Mouse (Mus musculus) midbrain, embryonic 11.5 days (tissue): ENCODE measurements around the gene Smdt1. TPM values are rescaled to one million over a fixed set of nuclear protein-coding genes. Genes with fewer than 3 reads are reported as not detected.
A peak's percentile ranks its signal among the peaks of the same experiment; 100 is the strongest.

Experiments used
- ATAC-seq: fragments of 200-750 bp; cut with Nextera tagmentation; 2 replicates; pipeline ENCODE4 v1.8.0; 2017; ENCODE audit warnings: moderate TSS enrichment, moderate library complexity; ENCODE audit not compliant: low FRiP score
- DNase-seq: peaks from one replicate; pipeline ENCODE4 v3.0.0; 2015; ENCODE audit warnings: low spot score; ENCODE audit errors: missing footprints
- H3K27ac ChIP-seq: fragments of 300-500 bp; sonication (generic); 2 replicates; pipeline ENCODE4 v1.5.1; 2014; ENCODE audit warnings: low read depth, low read length
- H3K27me3 ChIP-seq: fragments of 300-500 bp; sonication (generic); 2 replicates; pipeline ENCODE4 v1.6.1; 2014; ENCODE audit warnings: mild to moderate bottlenecking, low read length, moderate library complexity, mixed read lengths; ENCODE audit not compliant: control insufficient read depth, insufficient read depth
- H3K36me3 ChIP-seq: fragments of 300-500 bp; sonication (generic); 2 replicates; pipeline ENCODE4 v1.6.1; 2014; ENCODE audit warnings: mild to moderate bottlenecking, low read length, moderate library complexity, mixed read lengths; ENCODE audit not compliant: control insufficient read depth, insufficient read depth
- H3K4me1 ChIP-seq: fragments of 300-500 bp; sonication (generic); 2 replicates; pipeline ENCODE4 v1.6.1; 2014; ENCODE audit warnings: low read length; ENCODE audit not compliant: control insufficient read depth, insufficient read depth
- H3K4me2 ChIP-seq: fragments of 300-500 bp; sonication (generic); 2 replicates; pipeline ENCODE4 v1.6.1; 2014; ENCODE audit warnings: mild to moderate bottlenecking, moderate library complexity
- H3K4me3 ChIP-seq: fragments of 300-500 bp; sonication (generic); 2 replicates; pipeline ENCODE4 v1.5.1; 2014; ENCODE audit warnings: low read depth, low read length
- H3K9ac ChIP-seq: fragments of 300-500 bp; sonication (generic); 2 replicates; pipeline ENCODE4 v1.6.1; 2014; ENCODE audit warnings: low read length
- H3K9me3 ChIP-seq: fragments of 300-500 bp; sonication (generic); 2 replicates; pipeline ENCODE4 v1.6.1; 2016; ENCODE audit warnings: low read length; ENCODE audit not compliant: control insufficient read depth
- WGBS: fragments of 180-500 bp; shearing (Covaris S2); extraction: QIAGEN DNeasy Blood & Tissue Kit; methylation state at CpG from one replicate; pipeline ENCODE4 v1.1.7; 2014; 5-methylcytosine and 5-hydroxymethylcytosine counted together
- polyA plus RNA-seq: library from polyadenylated mRNA; unstranded; fragments of >200 nt; fragmentation: Nextera tagmentation; extraction: Ambion mirVana; gene quantifications from 2 replicates; pipeline ENCODE4 v1.2.1, GENCODE M21; 2014

Gene Smdt1
- 253 and 268 TPM in 2 replicates for polyA plus RNA-seq

GRCm38 (mm10) chr15:82338593-82339112, at the start of gene Smdt1, which contains the start of the genes Naga and Pheta2:
TSS of gene Smdt1 (plus strand) at chr15:82338959.
TSS of gene Naga (minus strand) at chr15:82338925.
TSS of gene Pheta2 (plus strand) at chr15:82338942.
- Histone ChIP-seq H3K4me3 (peak within 1 kb of the TSS; percentile 50), H3K4me1 (peaks cover 10% of the 10 kb centered on the region; the same call in 1 of the 2 replicates), H3K4me2 (peak within 1 kb of the TSS; percentile 47), H3K27me3 (peaks cover 16% of the 10 kb centered on the region), H3K36me3 (peaks cover 10% of the 10 kb centered on the region), H3K9ac (peak within 1 kb of the TSS; percentile 70), H3K27ac (no peak within 1 kb of the TSS), H3K9me3 (no peaks in the 10 kb centered on the region)
- DNase-seq, result peak; percentile 100
- ATAC-seq, result peak; percentile 89
- WGBS, result under 1% methylated on average over 41 of the region's 41 CpGs

- DNase-seq (no peak), ATAC-seq (no peak)
- 92% methylated on average over 7 of the region's 7 CpGs for WGBS
- Histone ChIP-seq H3K36me3 (peaks cover 37% of the 10 kb centered on the region), H3K4me1 (peaks cover 22% of the 10 kb centered on the region), H3K9ac (no peak overlapping the region), H3K27me3 (no peaks in the 10 kb centered on the region), H3K9me3 (no peaks in the 10 kb centered on the region), H3K4me3 (no peak overlapping the region), H3K27ac (no peak overlapping the region), H3K4me2 (no peak overlapping the region)
These were observed 48.5 kb upstream of the Smdt1 start for GRCm38 (mm10) chr15:82290252-82290651.

- Histone ChIP-seq H3K9me3 (no peaks in the 10 kb centered on the region), H3K4me2 (peak overlapping the region; percentile 17; the same call in 1 of the 2 replicates), H3K4me1 (peaks cover 22% of the 10 kb centered on the region), H3K9ac (no peak overlapping the region), H3K27me3 (no peaks in the 10 kb centered on the region), H3K4me3 (no peak overlapping the region), H3K36me3 (peaks cover 17% of the 10 kb centered on the region), H3K27ac (peak overlapping the region; percentile 44; the same call in 1 of the 2 replicates)
- ATAC-seq (peak; percentile 62), DNase-seq (no peak)
- 21% methylated on average over 5 of the region's 5 CpGs for WGBS
These were observed 45.9 kb upstream of the Smdt1 start for GRCm38 (mm10) chr15:82292851-82293250.

- Histone ChIP-seq H3K27ac (peak overlapping the region; percentile 44; the same call in 1 of the 2 replicates), H3K4me1 (peaks cover 22% of the 10 kb centered on the region), H3K9ac (no peak overlapping the region), H3K9me3 (no peaks in the 10 kb centered on the region), H3K36me3 (peaks cover 17% of the 10 kb centered on the region), H3K4me2 (peak overlapping the region; percentile 17; the same call in 1 of the 2 replicates), H3K27me3 (no peaks in the 10 kb centered on the region), H3K4me3 (no peak overlapping the region)
- DNase-seq (peak; percentile 94), ATAC-seq (peak; percentile 87)
- WGBS, result 3% methylated on average over 7 of the region's 7 CpGs
These were observed 45.5 kb upstream of the Smdt1 start for GRCm38 (mm10) chr15:82293271-82293711.

- DNase-seq (peak; percentile 87), ATAC-seq (no peak; the same call in 1 of the 2 replicates)
- Histone ChIP-seq H3K9me3 (no peaks in the 10 kb centered on the region), H3K27ac (no peak overlapping the region), H3K4me2 (no peak overlapping the region), H3K9ac (no peak overlapping the region), H3K36me3 (peaks cover 13% of the 10 kb centered on the region), H3K27me3 (no peaks in the 10 kb centered on the region), H3K4me3 (no peak overlapping the region), H3K4me1 (peaks cover 22% of the 10 kb centered on the region)
- 54% methylated on average over 8 of the region's 8 CpGs for WGBS
These were observed 44.7 kb upstream of the Smdt1 start for GRCm38 (mm10) chr15:82294059-82294458.

DNA sequence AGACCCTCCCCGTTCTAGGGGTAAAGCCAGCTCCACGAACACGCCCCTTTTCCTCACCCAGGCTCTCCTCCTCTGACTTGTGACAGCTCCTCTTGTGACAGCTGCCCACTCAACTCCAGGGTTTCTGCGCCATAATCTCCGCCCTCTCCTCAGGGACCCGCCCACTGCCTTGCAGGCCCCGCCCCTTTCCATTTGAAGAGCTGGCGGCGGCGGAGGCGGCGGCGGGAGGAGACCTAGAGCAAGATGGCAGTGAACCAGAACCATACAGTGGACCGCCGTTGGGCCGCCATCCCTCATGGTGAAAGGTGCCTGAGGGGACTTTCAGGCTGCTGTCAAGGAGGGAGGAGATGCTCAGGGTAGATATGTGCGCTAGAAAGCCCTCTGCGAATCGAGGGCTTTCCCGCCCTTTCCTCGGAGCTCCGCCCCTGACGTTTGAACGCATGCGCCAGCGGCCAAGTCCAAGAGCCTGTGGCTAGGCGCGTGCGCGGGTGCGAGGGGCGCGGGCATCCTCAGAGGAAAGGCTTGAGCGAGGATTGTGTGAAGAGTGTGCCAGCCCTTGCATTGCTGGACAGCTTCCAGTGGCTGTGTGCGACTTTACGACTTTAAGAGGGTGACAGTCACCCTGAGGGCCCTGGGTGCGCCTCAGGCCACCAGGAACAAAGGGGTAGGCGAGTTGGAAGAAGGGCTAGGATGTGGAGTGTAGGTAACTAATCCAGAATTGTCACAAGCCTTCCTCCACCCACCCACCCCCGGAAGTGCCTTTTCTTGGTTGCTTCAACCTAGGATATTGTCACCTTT, 39.8 kb upstream of the Smdt1 start, which contains the start of gene Wbp2nl:
Gene Wbp2nl (plus strand): TSS at position 191 of the 798 bp plus-strand sequence.
- Histone ChIP-seq H3K4me2 (no peak within 1 kb of the TSS), H3K4me3 (no peak within 1 kb of the TSS), H3K36me3 (no peaks in the 10 kb centered on the region), H3K27me3 (no peaks in the 10 kb centered on the region), H3K27ac (no peak within 1 kb of the TSS), H3K9me3 (no peaks in the 10 kb centered on the region), H3K4me1 (peaks cover 6% of the 10 kb centered on the region; the same call in 1 of the 2 replicates), H3K9ac (no peak within 1 kb of the TSS)
- ATAC-seq (no peak), DNase-seq (peak; percentile 80)
- WGBS, result 64% methylated on average over 39 of the region's 39 CpGs

GRCm38 (mm10) chr15:82307107-82307506, 31.7 kb upstream of the Smdt1 start:
- no peak overlapping the region for H3K4me3 ChIP-seq
- peak; percentile 35; the same call in 1 of the 2 replicates for ATAC-seq
- no peak overlapping the region for H3K9ac ChIP-seq
- H3K36me3 ChIP-seq, result no peaks in the 10 kb centered on the region
- no peaks in the 10 kb centered on the region for H3K4me1 ChIP-seq
- H3K27ac ChIP-seq, result no peak overlapping the region
- no peaks in the 10 kb centered on the region for H3K27me3 ChIP-seq
- 70% methylated on average over 3 of the region's 3 CpGs for WGBS
- H3K4me2 ChIP-seq, result no peak overlapping the region
- no peak for DNase-seq
- no peaks in the 10 kb centered on the region for H3K9me3 ChIP-seq

DNA sequence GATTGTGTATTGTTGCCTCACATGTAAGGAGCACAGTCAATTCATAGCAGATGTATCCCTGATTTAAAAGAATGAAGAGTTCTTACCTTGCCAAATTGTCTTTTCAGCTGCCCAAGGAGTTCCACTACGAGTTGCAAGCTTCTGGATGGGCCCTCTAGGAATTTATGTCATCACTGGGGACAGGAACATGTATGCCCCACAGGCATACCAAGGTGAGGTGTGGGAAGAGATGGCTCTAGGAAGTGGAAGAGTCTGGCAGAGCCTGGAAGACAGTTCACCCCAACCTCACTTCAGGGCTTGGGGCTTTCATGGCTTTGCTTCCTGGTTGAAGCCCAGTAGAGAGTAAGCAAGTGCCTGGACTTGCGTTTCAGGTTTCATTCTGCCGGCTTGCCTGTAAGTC, 30.3 kb upstream of the Smdt1 start:
- ATAC-seq (no peak), DNase-seq (no peak)
- no peak overlapping the region for H3K4me2 ChIP-seq
- WGBS, result 83% methylated on average over 3 of the region's 3 CpGs
- H3K9me3 ChIP-seq, result no peaks in the 10 kb centered on the region
- no peaks in the 10 kb centered on the region for H3K4me1 ChIP-seq
- H3K27me3 ChIP-seq, result no peaks in the 10 kb centered on the region
- H3K36me3 ChIP-seq, result no peaks in the 10 kb centered on the region
- no peak overlapping the region for H3K27ac ChIP-seq
- no peak overlapping the region for H3K4me3 ChIP-seq
- no peak overlapping the region for H3K9ac ChIP-seq

DNA sequence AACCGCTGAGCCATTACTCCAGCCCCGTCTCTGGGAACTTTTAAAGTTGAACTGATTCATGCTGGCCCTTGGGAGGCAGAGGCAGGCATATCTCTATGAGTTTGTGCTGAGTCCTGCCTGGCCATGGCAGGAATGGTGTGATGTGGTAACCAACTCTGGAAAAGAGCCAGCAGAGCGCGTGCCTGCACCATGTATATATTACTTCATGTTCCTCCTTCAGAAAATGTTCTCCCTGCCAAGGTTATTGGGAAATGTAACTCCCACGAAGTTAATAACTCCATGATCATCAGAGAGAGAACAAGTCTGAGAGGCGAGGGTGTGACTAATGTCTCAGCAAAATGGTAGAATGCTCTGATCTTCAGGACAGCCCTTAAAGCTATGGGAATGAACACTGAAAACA, 20.9 kb upstream of the Smdt1 start:
- Histone ChIP-seq H3K9me3 (no peaks in the 10 kb centered on the region), H3K27ac (no peak overlapping the region), H3K4me1 (no peaks in the 10 kb centered on the region), H3K4me2 (no peak overlapping the region), H3K4me3 (no peak overlapping the region), H3K9ac (no peak overlapping the region), H3K27me3 (no peaks in the 10 kb centered on the region), H3K36me3 (no peaks in the 10 kb centered on the region)
- no peak for DNase-seq
- WGBS, result 82% methylated on average over 6 of the region's 6 CpGs
- no peak for ATAC-seq
